14 mouse cellular contexts compared by ENCODE assay signal in genomic region chr2:179481363-179481762, GRCm38 (mm10).
"Had no signal": no experiment of that assay in that cellular context is flagged by ENCODE, and none has a peak within 500 bp of the region (broad histone marks: within the 10 kb centered on the region; RNA-seq: fewer than 3 reads in every experiment).

No protein-coding gene starts in this region.

- H3K36me3 ChIP-seq: intestine, embryonic 15.5 days; limb, embryonic 10.5 days; liver, embryonic 15.5 days; midbrain, embryonic 12.5 days had no signal

- H3K4me1 ChIP-seq: intestine, embryonic 15.5 days; liver, embryonic 15.5 days had no signal

- H3K4me2 ChIP-seq: intestine, embryonic 15.5 days; liver, embryonic 11.5 days; liver, embryonic 15.5 days; midbrain, embryonic 12.5 days had no signal

- H3K4me3 ChIP-seq: intestine, embryonic 15.5 days; layer of hippocampus, adult 2 months; limb, embryonic 10.5 days; liver, embryonic 15.5 days; midbrain, embryonic 12.5 days had no signal

- H3K9me3 ChIP-seq: intestine, embryonic 15.5 days; limb, embryonic 10.5 days; liver, embryonic 15.5 days; midbrain, embryonic 12.5 days had no signal

- ATAC-seq: intestine, embryonic 15.5 days; lung, postnatal 0 days had no signal

- H3K9ac ChIP-seq: intestine, embryonic 15.5 days; liver, embryonic 15.5 days; midbrain, embryonic 12.5 days had no signal

- DNase-seq: kidney, adult 18-20 months; kidney, postnatal 10 days; kidney, postnatal 4 days; lung, adult 2 months; lung, postnatal 36 days; right cerebral cortex, postnatal 25 days; thymus, postnatal 36 days had no signal

- H3K27me3 ChIP-seq: intestine, embryonic 15.5 days; liver, embryonic 15.5 days; midbrain, embryonic 12.5 days had no signal

- H3K27ac ChIP-seq: intestine, embryonic 15.5 days; layer of hippocampus, adult 2 months; limb, embryonic 10.5 days; liver, embryonic 15.5 days had no signal
